ENCODE assay signal across 12 mouse cellular contexts in genomic region chr11:96300354-96301063, GRCm38 (mm10). TPM values are rescaled to one million over a fixed set of nuclear protein-coding genes. Genes with fewer than 3 reads are reported as not detected.
DNase-seq lines count a peak whose midpoint lies in the region; ATAC-seq and TF ChIP-seq lines count a peak whose summit lies in the region.
"Had no signal": no experiment of that assay in that cellular context is flagged by ENCODE, and none has a peak within 500 bp of the region (broad histone marks: within the 10 kb centered on the region; RNA-seq: fewer than 3 reads in every experiment).

No protein-coding gene starts in this region.

- H3K4me2 ChIP-seq in lung, postnatal 0 days (replicated peaks; ENCODE audit: low read depth, low read length): peak overlapping the region; percentile 61
- peak overlapping the region; percentile 87 for H3K4me2 ChIP-seq in stomach, embryonic 16.5 days (ENCODE audit: low read depth, low read length)

- DNase-seq in adrenal gland, adult 2 months: peak; percentile 74
- no peak for DNase-seq in adrenal gland, adult 18-20 months (ENCODE audit: low spot score in 2 of 2)
- peak; percentile 27 for DNase-seq in lung, postnatal 0 days (ENCODE audit: low spot score)
- no peak for DNase-seq in lung, postnatal 36 days
- peak; percentile 66 to 79 for DNase-seq in kidney, postnatal 4 days
- no peak for DNase-seq in urinary bladder, postnatal 36 days (ENCODE audit: low spot score in 2 of 2)
- DNase-seq in retina, embryonic 14.5 days (ENCODE audit: low spot score): no peak
- DNase-seq: cerebellum, adult 8-10 months; heart, postnatal 4 days had no signal

- no peaks in the 10 kb centered on the region for H3K4me1 ChIP-seq in lung, postnatal 0 days (ENCODE audit: insufficient read depth, low read depth, low read length)
- H3K4me1 ChIP-seq in stomach, embryonic 16.5 days (ENCODE audit: control insufficient read depth, insufficient read depth, low read length): peaks cover 24% of the 10 kb centered on the region

- no peak overlapping the region for H3K9ac ChIP-seq in lung, postnatal 0 days (replicated peaks; ENCODE audit: low read depth)
- peak overlapping the region; percentile 81 for H3K9ac ChIP-seq in stomach, embryonic 16.5 days (ENCODE audit: low read length)

- H3K9me3 ChIP-seq in lung, postnatal 0 days (ENCODE audit: low read length): no peaks in the 10 kb centered on the region
- no peaks in the 10 kb centered on the region for H3K9me3 ChIP-seq in stomach, embryonic 16.5 days (replicated peaks; ENCODE audit: control insufficient read depth, low read length)

- no peak overlapping the region for H3K27ac ChIP-seq in lung, postnatal 0 days (ENCODE audit: low read length)
- H3K27ac ChIP-seq in stomach, embryonic 16.5 days (ENCODE audit: low read length): peak overlapping the region; percentile 73

- TF ChIP-seq EP300 in lung, postnatal 0 days (IDR thresholded peaks at IDR 0.05): no peak

- TF ChIP-seq CTCF in lung, postnatal 0 days (IDR thresholded peaks at IDR 0.05): 0 out of 2 replicates have a peak, but pooled peaks have one; percentile 15

- peaks cover 57% of the 10 kb centered on the region for H3K27me3 ChIP-seq in lung, postnatal 0 days (replicated peaks; ENCODE audit: insufficient read depth, low read length)
- peaks cover 57% of the 10 kb centered on the region for H3K27me3 ChIP-seq in stomach, embryonic 16.5 days (ENCODE audit: control insufficient read depth, insufficient read depth, low read length)

- H3K36me3 ChIP-seq in lung, postnatal 0 days (ENCODE audit: insufficient read depth, low read length): no peaks in the 10 kb centered on the region
- H3K36me3 ChIP-seq in stomach, embryonic 16.5 days (ENCODE audit: control insufficient read depth, insufficient read depth, low read length): no peaks in the 10 kb centered on the region

- peak overlapping the region; percentile 46 for H3K4me3 ChIP-seq in lung, postnatal 0 days (ENCODE audit: low read depth, low read length)
- H3K4me3 ChIP-seq in stomach, embryonic 16.5 days (replicated peaks; ENCODE audit: low read length): peak overlapping the region; percentile 58

- ATAC-seq in lung, postnatal 0 days: no peak
- no peak for ATAC-seq in stomach, embryonic 16.5 days (ENCODE audit: insufficient read depth, low FRiP score)
- ATAC-seq: forebrain, embryonic 14.5 days had no signal

- 4% methylated on average over 28 of the region's 35 CpGs for WGBS in lung, postnatal 0 days
- WGBS in stomach, embryonic 16.5 days: 4% methylated on average over 35 of the region's 35 CpGs

RNA-seq across cellular contexts. Expression of gene Hoxb5, which starts 2.6 kb away (rescaled TPM):
- total RNA-seq in adrenal gland, adult 2 months (2021): 10 to 100 TPM; 15.2 to 31.6 TPM
- 43.4 and 45.6 TPM in 2 replicates for polyA plus RNA-seq in adrenal gland, adult 2 months (2012; rRNA removed)
- total RNA-seq in adrenal gland, adult 18-20 months (2021): 10 to 100 TPM; 11.6 to 27.3 TPM
- polyA plus RNA-seq in lung, postnatal 0 days (2015; fragmentation: Nextera tagmentation; extraction: Ambion mirVana): 16.8 and 17.3 TPM in 2 replicates
- 13.8 TPM in 2 replicates for polyA plus RNA-seq in stomach, embryonic 16.5 days (2015; fragmentation: Nextera tagmentation; extraction: Ambion mirVana)
- total RNA-seq: left cerebral cortex, postnatal 25 days had no signal
- polyA plus RNA-seq: forebrain, embryonic 14.5 days had no signal

RNA-seq across cellular contexts. Expression of gene Hoxb6, which starts 8.2 kb away (rescaled TPM):
- 10 to 100 TPM; 33.0 to 72.2 TPM for total RNA-seq in adrenal gland, adult 2 months (2021)
- 201 and 210 TPM in 2 replicates for polyA plus RNA-seq in adrenal gland, adult 2 months (2012; rRNA removed)
- 10 to 100 TPM; 37.0 to 68.1 TPM for total RNA-seq in adrenal gland, adult 18-20 months (2021)
- 7.3 and 7.4 TPM in 2 replicates for polyA plus RNA-seq in lung, postnatal 0 days (2015; fragmentation: Nextera tagmentation; extraction: Ambion mirVana)
- 5.6 and 8.3 TPM in 2 replicates for polyA plus RNA-seq in stomach, embryonic 16.5 days (2015; fragmentation: Nextera tagmentation; extraction: Ambion mirVana)
- total RNA-seq: heart, postnatal 4 days; left cerebral cortex, postnatal 25 days had no signal
- polyA plus RNA-seq: forebrain, embryonic 14.5 days had no signal

RNA-seq across cellular contexts. Expression of gene Hoxb7, which starts 14.1 kb away (rescaled TPM):
- total RNA-seq in adrenal gland, adult 2 months (2021): 10 to 100 TPM; 46.4 to 46.7 TPM
- 48.8 and 55.9 TPM in 2 replicates for polyA plus RNA-seq in adrenal gland, adult 2 months (2012; rRNA removed)
- total RNA-seq in adrenal gland, adult 18-20 months (2021): 10 to 100 TPM; 33.5 to 59.0 TPM
- 1.3 and 1.9 TPM in 2 replicates for polyA plus RNA-seq in lung, postnatal 0 days (2015; fragmentation: Nextera tagmentation; extraction: Ambion mirVana)
- polyA plus RNA-seq in stomach, embryonic 16.5 days (2015; fragmentation: Nextera tagmentation; extraction: Ambion mirVana): 6.3 and 8.3 TPM in 2 replicates
- total RNA-seq: left cerebral cortex, postnatal 25 days had no signal
- polyA plus RNA-seq: forebrain, embryonic 14.5 days had no signal

RNA-seq across cellular contexts. Expression of gene Hoxb4, which starts 17.6 kb away (rescaled TPM):
- 10 to 100 TPM; 16.7 to 21.8 TPM for total RNA-seq in adrenal gland, adult 2 months (2021)
- 27.9 and 30.0 TPM in 2 replicates for polyA plus RNA-seq in adrenal gland, adult 2 months (2012; rRNA removed)
- 10 to 100 TPM; 16.3 to 22.1 TPM for total RNA-seq in adrenal gland, adult 18-20 months (2021)
- 2.6 and 3.0 TPM in 2 replicates for polyA plus RNA-seq in lung, postnatal 0 days (2015; fragmentation: Nextera tagmentation; extraction: Ambion mirVana)
- polyA plus RNA-seq in stomach, embryonic 16.5 days (2015; fragmentation: Nextera tagmentation; extraction: Ambion mirVana): 2.2 and 2.7 TPM in 2 replicates
- total RNA-seq: left cerebral cortex, postnatal 25 days had no signal
- polyA plus RNA-seq: forebrain, embryonic 14.5 days had no signal

RNA-seq across cellular contexts. Expression of gene Hoxb8, which starts 18.8 kb away (rescaled TPM):
- 10 to 100 TPM; 67.3 to 93.9 TPM for total RNA-seq in adrenal gland, adult 2 months (2021)
- 357 and 428 TPM in 2 replicates for polyA plus RNA-seq in adrenal gland, adult 2 months (2012; rRNA removed)
- 100 to 1,000 TPM in 1 of 2 experiments, 10 to 100 TPM in 1; 54.8 to 119 TPM for total RNA-seq in adrenal gland, adult 18-20 months (2021)
- 0.23 and 0.35 TPM in 2 replicates for polyA plus RNA-seq in lung, postnatal 0 days (2015; fragmentation: Nextera tagmentation; extraction: Ambion mirVana)
- 0.44 and 1.5 TPM in 2 replicates for polyA plus RNA-seq in stomach, embryonic 16.5 days (2015; fragmentation: Nextera tagmentation; extraction: Ambion mirVana)
- total RNA-seq: heart, postnatal 4 days; left cerebral cortex, postnatal 25 days had no signal
- polyA plus RNA-seq: forebrain, embryonic 14.5 days had no signal

Comparison
In these comparisons a context has a peak if more than half of its experiments do, and no peak if none do; other contexts are left out.
1. DNase-seq: peak in adrenal gland, adult 2 months (single experiment), lung, postnatal 0 days (single experiment) and kidney, postnatal 4 days (2 of 2); none in adrenal gland, adult 18-20 months (0 of 2), lung, postnatal 36 days (single experiment), urinary bladder, postnatal 36 days (0 of 2) and retina, embryonic 14.5 days (single experiment).
2. RNA of gene Hoxb6, which starts 8.2 kb away (polyA plus RNA-seq): 201 to 210 TPM in adrenal gland, adult 2 months; 5.6 to 8.3 TPM in stomach, embryonic 16.5 days and 7.3 to 7.4 TPM in lung, postnatal 0 days; every median in the first group is over 10 times any median in the second.